ENCODE assay signal across 8 mouse cellular contexts in genomic region chrX:135009471-135009815, GRCm38 (mm10). TPM values are rescaled to one million over a fixed set of nuclear protein-coding genes. Genes with fewer than 3 reads are reported as not detected.
DNase-seq lines count a peak whose midpoint lies in the region; ATAC-seq and TF ChIP-seq lines count a peak whose summit lies in the region.

No protein-coding gene starts in this region.

- no peaks in the 10 kb centered on the region for H3K27me3 ChIP-seq in spleen, adult 2 months (ENCODE audit: control insufficient read depth, insufficient read depth, low read length)
- peaks cover 3% of the 10 kb centered on the region for H3K27me3 ChIP-seq in liver, embryonic 11.5 days (replicated peaks; ENCODE audit: control insufficient read depth, insufficient read depth, low read length)
- no peaks in the 10 kb centered on the region for H3K27me3 ChIP-seq in stomach, postnatal 0 days (ENCODE audit: control insufficient read depth, insufficient read depth, low read length)

- no peaks in the 10 kb centered on the region for H3K9me3 ChIP-seq in liver, embryonic 11.5 days (ENCODE audit: control insufficient read depth, low read length)
- no peaks in the 10 kb centered on the region for H3K9me3 ChIP-seq in stomach, postnatal 0 days (ENCODE audit: control insufficient read depth, low read length)

- TF ChIP-seq CTCF in spleen, adult 2 months (IDR thresholded peaks at IDR 0.05; ENCODE audit: extremely low read depth, insufficient read depth, insufficient read length, insufficient replicate concordance) = no peak
- TF ChIP-seq CTCF in stomach, postnatal 0 days (IDR thresholded peaks at IDR 0.05; ENCODE audit: low read depth) = no peak

- H3K9ac ChIP-seq in liver, embryonic 11.5 days (ENCODE audit: low read depth, low read length) = 0 out of 2 replicates have a peak overlapping the region, but pooled peaks have one; percentile 37
- H3K9ac ChIP-seq in stomach, postnatal 0 days (ENCODE audit: low read length) = no peak overlapping the region

- H3K4me1 ChIP-seq in spleen, adult 2 months (ENCODE audit: control insufficient read depth, insufficient read depth, insufficient read length) = no peaks in the 10 kb centered on the region
- no peaks in the 10 kb centered on the region for H3K4me1 ChIP-seq in liver, embryonic 11.5 days (replicated peaks; ENCODE audit: control insufficient read depth, insufficient read depth, low read length)
- H3K4me1 ChIP-seq in stomach, postnatal 0 days (replicated peaks; ENCODE audit: control insufficient read depth, insufficient read depth) = no peaks in the 10 kb centered on the region

- no peak for DNase-seq in frontal cortex, postnatal 36 days (ENCODE audit: low spot score in 2 of 2)
- no peak for DNase-seq in spleen, adult 2 months (ENCODE audit: low read depth in 1 of 2, low spot score in 2 of 2)
- DNase-seq in spleen, postnatal 10 days (ENCODE audit: low spot score in 2 of 2) = no peak
- no peak for DNase-seq in liver, embryonic 11.5 days (ENCODE audit: low spot score)
- no peak for DNase-seq in stomach, postnatal 0 days (ENCODE audit: low spot score)
- no peak for DNase-seq in urinary bladder, postnatal 14 days (ENCODE audit: low spot score)
- DNase-seq in cerebellum, postnatal 10 days = no peak

- peak; percentile 55 for ATAC-seq in frontal cortex, adult (ENCODE audit: low TSS enrichment)
- ATAC-seq in liver, embryonic 11.5 days (replicated peaks; ENCODE audit: low FRiP score) = peak; percentile 24
- ATAC-seq in stomach, postnatal 0 days (ENCODE audit: low FRiP score, low TSS enrichment) = no peak

- no peak for TF ChIP-seq POLR2A in spleen, adult 2 months (IDR thresholded peaks at IDR 0.05; ENCODE audit: low read depth, low read length)

- H3K27ac ChIP-seq in spleen, adult 2 months (ENCODE audit: insufficient read depth, low read length) = peak overlapping the region; percentile 99
- H3K27ac ChIP-seq in liver, embryonic 11.5 days (ENCODE audit: low read depth, low read length) = no peak overlapping the region
- no peak overlapping the region for H3K27ac ChIP-seq in stomach, postnatal 0 days (replicated peaks)

- no peak for TF ChIP-seq EP300 in stomach, postnatal 0 days (optimal IDR thresholded peaks at IDR 0.05)

- H3K36me3 ChIP-seq in spleen, adult 2 months (ENCODE audit: control insufficient read depth, insufficient read depth, low read length) = no peaks in the 10 kb centered on the region
- H3K36me3 ChIP-seq in liver, embryonic 11.5 days (ENCODE audit: control insufficient read depth, insufficient read depth, low read length) = no peaks in the 10 kb centered on the region
- H3K36me3 ChIP-seq in stomach, postnatal 0 days (ENCODE audit: control insufficient read depth, insufficient read depth, low read length) = no peaks in the 10 kb centered on the region

- peak overlapping the region; percentile 58 for H3K4me2 ChIP-seq in liver, embryonic 11.5 days
- H3K4me2 ChIP-seq in stomach, postnatal 0 days (replicated peaks; ENCODE audit: low read depth) = peak overlapping the region; percentile 44

- H3K4me3 ChIP-seq in spleen, adult 2 months (ENCODE audit: extremely low read depth, insufficient read depth, insufficient read length) = peak overlapping the region; percentile 68
- H3K4me3 ChIP-seq in liver, embryonic 11.5 days (ENCODE audit: low read depth, low read length) = peak overlapping the region; percentile 68
- peak overlapping the region; percentile 59 for H3K4me3 ChIP-seq in stomach, postnatal 0 days (ENCODE audit: low read depth, low read length)

- 31% methylated on average over 6 of the region's 6 CpGs for WGBS in spleen, adult 2 months
- WGBS in liver, embryonic 11.5 days = 34% methylated on average over 6 of the region's 6 CpGs
- 31% methylated on average over 6 of the region's 6 CpGs for WGBS in stomach, postnatal 0 days

RNA-seq across cellular contexts. Expression of gene Zmat1, which starts 0.4 kb away (rescaled TPM):
- 0.63 and 0.81 TPM in 2 replicates for polyA plus RNA-seq in spleen, adult 2 months (2012; rRNA removed)
- polyA plus RNA-seq in liver, embryonic 11.5 days (2014; fragmentation: Nextera tagmentation; extraction: Ambion mirVana) = 3.2 and 3.3 TPM in 2 replicates
- polyA plus RNA-seq in stomach, postnatal 0 days (2015; fragmentation: Nextera tagmentation; extraction: Ambion mirVana) = 2.2 TPM in 2 replicates

RNA-seq across cellular contexts. Expression of gene Nxf2, which starts 44.9 kb away (rescaled TPM):
- polyA plus RNA-seq in spleen, adult 2 months (2012; rRNA removed) = 0.04 TPM in 1 of 2 replicates, not detected in the other
- polyA plus RNA-seq in liver, embryonic 11.5 days (2014; fragmentation: Nextera tagmentation; extraction: Ambion mirVana) = 0.73 and 0.77 TPM in 2 replicates
- 0.15 and 0.16 TPM in 2 replicates for polyA plus RNA-seq in stomach, postnatal 0 days (2015; fragmentation: Nextera tagmentation; extraction: Ambion mirVana)
